Mouse (Mus musculus) megakaryocyte, embryonic 14.5 days (primary cell): ENCODE measurements around the gene Foxl2.

Experiments used
- FLI1 ChIP-seq: IDR thresholded peaks from 2 replicates; pipeline ENCODE4 v1.6.1; 2012; ENCODE audit warnings: low read length, inconsistent platforms, mixed read lengths
- GATA1 ChIP-seq: IDR thresholded peaks from 3 replicates; pipeline ENCODE4 v1.6.1; 2012; ENCODE audit warnings: mixed read lengths, low read length, inconsistent platforms, borderline replicate concordance

DNA sequence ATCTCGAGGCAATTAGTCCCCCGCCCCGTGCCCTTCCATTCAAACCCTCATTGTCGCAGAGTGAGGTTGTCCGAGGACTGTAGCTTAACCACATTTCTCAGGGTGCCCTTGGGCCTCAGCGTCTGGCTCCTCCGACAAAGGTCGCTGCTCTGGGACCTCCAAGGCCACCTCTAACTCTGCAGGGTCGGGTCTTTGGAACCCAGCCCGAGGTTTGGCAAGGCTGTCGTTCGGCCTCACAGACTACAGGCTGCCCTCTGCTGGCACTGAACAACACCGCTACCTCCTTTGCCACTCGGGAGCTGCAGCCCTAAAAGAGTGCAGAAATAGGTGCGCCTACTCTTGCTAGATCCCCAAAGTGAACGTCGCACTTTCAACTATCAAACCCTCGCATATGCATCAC is 10.0 kb downstream of the Foxl2 start:
- TF ChIP-seq GATA1 (no peak), FLI1 (no peak)
